Mouse (Mus musculus): Measurements from ENCODE around the gene Eps8l3. TPM values are rescaled to one million over a fixed set of nuclear protein-coding genes. Genes with fewer than 3 reads are reported as not detected.

Eps8l3 gene
- polyA plus RNA-seq (2015; fragmentation: Nextera tagmentation; extraction: Ambion mirVana) = not detected in 2 replicates

DNA sequence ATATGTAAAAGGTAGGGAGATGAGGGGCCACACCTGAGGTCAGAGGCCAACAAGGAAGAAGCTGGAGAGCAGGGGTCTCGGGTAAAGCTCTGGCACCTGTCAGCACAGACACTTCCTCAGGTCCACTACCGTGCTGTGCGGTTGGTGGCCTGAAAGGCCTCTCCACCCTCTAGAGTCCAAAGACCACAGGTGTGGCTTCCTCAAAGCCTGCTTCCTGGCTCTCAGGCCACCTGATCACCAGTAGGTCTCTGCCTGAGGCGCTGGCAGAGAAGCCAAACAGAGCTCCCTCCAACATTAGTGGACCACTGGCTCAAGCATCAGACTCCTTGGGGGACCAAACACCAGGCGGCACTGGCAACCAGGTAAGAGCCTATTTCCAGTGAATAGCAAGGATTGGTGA lies at the start of gene Eps8l3:
Eps8l3 (plus strand) TSS at position 225 of the 400 bp plus-strand sequence.
- Histone ChIP-seq H3K9ac (no peak within 1 kb of the TSS), H3K27ac (no peak within 1 kb of the TSS)

DNA sequence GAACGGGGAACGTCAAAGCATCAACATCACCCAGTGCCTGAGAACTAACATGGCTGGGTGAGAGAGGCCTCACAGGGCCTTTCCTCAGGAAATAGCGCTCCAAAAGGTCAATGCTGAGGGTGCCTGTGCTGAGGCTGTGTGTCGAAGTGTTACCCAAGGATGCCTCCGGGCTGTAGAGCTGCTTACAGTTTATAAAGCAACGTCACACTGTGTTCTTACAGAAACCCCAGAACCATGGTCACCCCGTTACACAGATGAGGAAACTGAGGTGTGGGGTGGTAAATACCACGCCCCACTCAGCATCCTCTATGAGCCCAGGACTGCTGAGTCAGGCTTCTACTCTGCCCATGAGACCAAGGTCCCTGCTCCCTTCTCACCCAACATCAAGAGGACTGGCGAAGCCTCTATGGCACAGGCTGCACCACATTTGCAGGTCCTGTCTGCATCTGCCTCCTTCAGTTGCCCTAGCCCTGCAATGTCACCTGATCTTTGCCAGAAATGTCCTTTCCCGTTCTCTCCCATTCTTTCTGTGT lies 49.1 kb upstream of the Eps8l3 start:
- Histone ChIP-seq H3K4me1 (replicated peaks) (peaks cover 2% of the 10 kb centered on the region; the same call in 1 of the 2 replicates), H3K9me3 (replicated peaks) (no peaks in the 10 kb centered on the region), H3K4me3 (replicated peaks) (no peak overlapping the region), H3K36me3 (no peaks in the 10 kb centered on the region), H3K4me2 (no peak overlapping the region), H3K27me3 (no peaks in the 10 kb centered on the region; the same call in 1 of the 2 replicates), H3K27ac (no peak overlapping the region), H3K9ac (no peak overlapping the region)
- 65% methylated on average over 10 of the region's 10 CpGs for WGBS (ENCODE audit: insufficient replicate concordance)
- DNase-seq (no peak), ATAC-seq (ENCODE audit: low read depth) (no peak)

More for the DNA sequence above, at the start of gene Eps8l3:
- H3K4me3 ChIP-seq (replicated peaks) = no peak within 1 kb of the TSS
- no peaks in the 10 kb centered on the region for H3K9me3 ChIP-seq (replicated peaks)
- H3K4me2 ChIP-seq = no peak within 1 kb of the TSS
- ATAC-seq (ENCODE audit: low read depth) = no peak
- H3K27me3 ChIP-seq = no peaks in the 10 kb centered on the region
- no peaks in the 10 kb centered on the region for H3K36me3 ChIP-seq
- 53% methylated on average over 5 of the region's 5 CpGs for WGBS (ENCODE audit: insufficient replicate concordance)
- DNase-seq = no peak
- H3K4me1 ChIP-seq (replicated peaks) = no peaks in the 10 kb centered on the region

DNA sequence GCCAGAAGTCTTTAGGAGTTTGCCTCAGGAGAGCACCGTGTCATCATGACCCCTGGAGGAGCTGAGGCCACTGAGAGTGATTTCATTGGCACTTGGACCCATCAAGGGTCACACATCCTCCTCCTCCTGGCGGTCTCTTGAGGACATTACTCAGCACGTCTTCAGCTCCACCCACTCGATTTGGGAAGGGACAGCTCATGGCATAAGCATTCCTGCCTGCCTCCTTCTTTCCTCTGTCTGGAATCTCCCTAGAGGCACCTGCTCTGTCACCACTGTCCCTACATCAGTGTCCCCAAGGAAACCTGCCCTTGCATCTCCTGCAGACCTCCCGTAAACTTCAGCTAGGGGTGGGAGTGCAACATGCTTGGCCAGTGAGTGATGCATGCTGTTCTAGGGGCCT lies 48.5 kb upstream of the Eps8l3 start:
- Histone ChIP-seq H3K27ac (no peak overlapping the region), H3K4me2 (no peak overlapping the region), H3K9me3 (replicated peaks) (no peaks in the 10 kb centered on the region), H3K9ac (no peak overlapping the region), H3K27me3 (no peaks in the 10 kb centered on the region; the same call in 1 of the 2 replicates), H3K36me3 (no peaks in the 10 kb centered on the region), H3K4me1 (replicated peaks) (peaks cover 4% of the 10 kb centered on the region; the same call in 1 of the 2 replicates), H3K4me3 (replicated peaks) (no peak overlapping the region)
- ATAC-seq (ENCODE audit: low read depth) = no peak
- no peak for DNase-seq
- 31% methylated on average over 5 of the region's 5 CpGs for WGBS (ENCODE audit: insufficient replicate concordance)

GRCm38 (mm10) chr3:107828997-107829396 lies 48.0 kb upstream of the Eps8l3 start:
- Histone ChIP-seq H3K9ac (no peak overlapping the region), H3K27me3 (no peaks in the 10 kb centered on the region; the same call in 1 of the 2 replicates), H3K4me1 (replicated peaks) (peaks cover 4% of the 10 kb centered on the region; the same call in 1 of the 2 replicates), H3K27ac (no peak overlapping the region), H3K9me3 (replicated peaks) (no peaks in the 10 kb centered on the region), H3K36me3 (no peaks in the 10 kb centered on the region), H3K4me3 (replicated peaks) (no peak overlapping the region), H3K4me2 (no peak overlapping the region)
- no peak for ATAC-seq (ENCODE audit: low read depth)
- no peak for DNase-seq
- 55% methylated on average over 4 of the region's 4 CpGs for WGBS (ENCODE audit: insufficient replicate concordance)

DNA sequence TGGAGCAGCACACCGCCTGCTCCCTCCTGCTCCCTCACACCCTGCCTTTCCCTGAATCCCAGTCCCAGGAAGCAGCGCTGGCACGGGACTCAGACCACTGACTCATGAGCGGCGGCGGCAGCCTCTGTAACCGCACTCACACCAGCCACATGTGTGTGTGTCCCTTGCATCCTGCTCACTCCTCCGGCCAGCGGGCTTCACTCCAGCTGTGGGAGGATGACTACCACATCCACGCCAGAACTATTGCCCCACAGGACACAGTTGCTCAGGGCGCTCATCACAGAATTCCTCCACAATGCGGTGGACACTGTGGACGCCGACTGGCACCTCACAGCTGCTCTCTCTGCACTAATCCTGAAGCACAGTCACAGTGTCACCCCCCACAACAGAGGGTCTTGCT lies 47.4 kb upstream of the Eps8l3 start:
- no peak overlapping the region for H3K4me3 ChIP-seq (replicated peaks)
- H3K36me3 ChIP-seq = no peaks in the 10 kb centered on the region
- no peak overlapping the region for H3K4me2 ChIP-seq
- no peak overlapping the region for H3K9ac ChIP-seq
- H3K9me3 ChIP-seq (replicated peaks) = no peaks in the 10 kb centered on the region
- WGBS (ENCODE audit: insufficient replicate concordance) = 70% methylated on average over 14 of the region's 14 CpGs
- DNase-seq (no peak), ATAC-seq (ENCODE audit: low read depth) (no peak)
- no peaks in the 10 kb centered on the region; the same call in 1 of the 2 replicates for H3K27me3 ChIP-seq
- peaks cover 4% of the 10 kb centered on the region; the same call in 1 of the 2 replicates for H3K4me1 ChIP-seq (replicated peaks)
- H3K27ac ChIP-seq = no peak overlapping the region

- DNase-seq (no peak), ATAC-seq (ENCODE audit: low read depth) (no peak)
- Histone ChIP-seq H3K27ac (no peak overlapping the region), H3K9ac (no peak overlapping the region), H3K9me3 (replicated peaks) (no peaks in the 10 kb centered on the region), H3K4me3 (replicated peaks) (no peak overlapping the region), H3K36me3 (no peaks in the 10 kb centered on the region), H3K4me2 (no peak overlapping the region), H3K27me3 (no peaks in the 10 kb centered on the region; the same call in 1 of the 2 replicates), H3K4me1 (replicated peaks) (peaks cover 4% of the 10 kb centered on the region; the same call in 1 of the 2 replicates)
- WGBS (ENCODE audit: insufficient replicate concordance) = 57% methylated on average over 10 of the region's 10 CpGs
Measured at GRCm38 (mm10) chr3:107831875-107832554, 45.0 kb upstream of the Eps8l3 start.

- H3K9me3 ChIP-seq (replicated peaks) = no peaks in the 10 kb centered on the region
- no peak for DNase-seq
- H3K4me3 ChIP-seq (replicated peaks) = no peak overlapping the region
- no peaks in the 10 kb centered on the region; the same call in 1 of the 2 replicates for H3K27me3 ChIP-seq
- no peak overlapping the region for H3K9ac ChIP-seq
- no peak overlapping the region for H3K27ac ChIP-seq
- WGBS (ENCODE audit: insufficient replicate concordance) = 32% methylated on average over 6 of the region's 6 CpGs
- H3K4me1 ChIP-seq (replicated peaks) = peaks cover 4% of the 10 kb centered on the region; the same call in 1 of the 2 replicates
- H3K36me3 ChIP-seq = no peaks in the 10 kb centered on the region
- no peak for ATAC-seq (ENCODE audit: low read depth)
- H3K4me2 ChIP-seq = no peak overlapping the region
Measured at GRCm38 (mm10) chr3:107832645-107833044, 44.4 kb upstream of the Eps8l3 start.

- no peak for ATAC-seq (ENCODE audit: low read depth)
- 61% methylated on average over 1 of the region's 1 CpGs for WGBS (ENCODE audit: insufficient replicate concordance)
- no peaks in the 10 kb centered on the region; the same call in 1 of the 2 replicates for H3K27me3 ChIP-seq
- no peak overlapping the region for H3K9ac ChIP-seq
- no peak for DNase-seq
- H3K4me1 ChIP-seq (replicated peaks) = peaks cover 4% of the 10 kb centered on the region; the same call in 1 of the 2 replicates
- H3K36me3 ChIP-seq = no peaks in the 10 kb centered on the region
- no peak overlapping the region for H3K4me3 ChIP-seq (replicated peaks)
- H3K4me2 ChIP-seq = no peak overlapping the region
- H3K9me3 ChIP-seq (replicated peaks) = no peaks in the 10 kb centered on the region
- H3K27ac ChIP-seq = no peak overlapping the region
Measured at GRCm38 (mm10) chr3:107833370-107833769, 43.7 kb upstream of the Eps8l3 start.

DNA sequence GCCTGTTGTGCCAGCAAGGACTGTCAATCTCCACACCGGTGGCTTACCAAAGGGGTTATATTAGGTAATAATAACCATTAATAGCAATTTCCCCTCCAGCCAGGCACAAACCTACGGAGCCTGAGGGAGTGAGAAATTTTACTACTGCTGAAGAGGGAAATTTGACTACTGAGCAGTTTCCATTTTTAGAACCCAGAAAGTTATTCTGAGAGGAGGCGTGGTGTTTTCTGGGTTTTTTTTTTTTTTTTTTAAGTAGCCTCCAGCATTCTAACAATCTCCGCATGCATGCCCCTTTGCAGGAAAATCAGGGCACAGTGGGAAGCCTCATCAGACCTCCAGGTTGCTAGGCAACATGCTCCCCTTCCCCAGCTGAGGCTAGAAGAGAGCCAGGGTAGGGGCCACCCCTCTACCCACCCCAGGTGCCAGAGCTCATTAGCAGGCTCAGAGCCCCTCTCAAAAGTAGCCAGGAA lies 43.1 kb upstream of the Eps8l3 start:
- H3K9me3 ChIP-seq (replicated peaks) = no peaks in the 10 kb centered on the region
- no peak overlapping the region for H3K4me2 ChIP-seq
- ATAC-seq (ENCODE audit: low read depth) = no peak
- H3K36me3 ChIP-seq = no peaks in the 10 kb centered on the region
- H3K4me3 ChIP-seq (replicated peaks) = no peak overlapping the region
- WGBS (ENCODE audit: insufficient replicate concordance) = 65% methylated on average over 4 of the region's 4 CpGs
- DNase-seq = no peak
- H3K9ac ChIP-seq = no peak overlapping the region
- H3K27ac ChIP-seq = no peak overlapping the region
- H3K27me3 ChIP-seq = no peaks in the 10 kb centered on the region; the same call in 1 of the 2 replicates
- H3K4me1 ChIP-seq (replicated peaks) = peaks cover 4% of the 10 kb centered on the region; the same call in 1 of the 2 replicates

- H3K36me3 ChIP-seq = no peaks in the 10 kb centered on the region
- H3K9me3 ChIP-seq (replicated peaks) = no peaks in the 10 kb centered on the region
- H3K27me3 ChIP-seq = no peaks in the 10 kb centered on the region
- no peak for DNase-seq
- H3K27ac ChIP-seq = no peak overlapping the region
- no peak overlapping the region for H3K4me2 ChIP-seq
- H3K4me3 ChIP-seq (replicated peaks) = no peak overlapping the region
- WGBS (ENCODE audit: insufficient replicate concordance) = 79% methylated on average over 5 of the region's 5 CpGs
- peaks cover 4% of the 10 kb centered on the region; the same call in 1 of the 2 replicates for H3K4me1 ChIP-seq (replicated peaks)
- ATAC-seq (ENCODE audit: low read depth) = no peak
- H3K9ac ChIP-seq = no peak overlapping the region
Measured at GRCm38 (mm10) chr3:107835301-107835700, 41.7 kb upstream of the Eps8l3 start.

- Histone ChIP-seq H3K4me3 (replicated peaks) (no peak overlapping the region), H3K27ac (no peak overlapping the region), H3K9ac (no peak overlapping the region), H3K9me3 (replicated peaks) (no peaks in the 10 kb centered on the region), H3K4me1 (replicated peaks) (no peaks in the 10 kb centered on the region), H3K4me2 (no peak overlapping the region), H3K27me3 (0 out of 2 replicates have a peak, but pooled peaks cover 4% of the 10 kb centered on the region), H3K36me3 (no peaks in the 10 kb centered on the region)
- DNase-seq = no peak
- ATAC-seq (ENCODE audit: low read depth) = no peak
- 69% methylated on average over 5 of the region's 5 CpGs for WGBS (ENCODE audit: insufficient replicate concordance)
Measured at GRCm38 (mm10) chr3:107839855-107840254, 37.2 kb upstream of the Eps8l3 start.

All from liver, embryonic 13.5 days (tissue).